Mouse (Mus musculus): ENCODE data around the gene Fchsd2. TPM values are rescaled to one million over a fixed set of nuclear protein-coding genes. Genes with fewer than 3 reads are reported as not detected.

The Fchsd2 gene
- total and polyA plus RNA-seq, 3 experiments = 8.2 to 25.1 (median 15.3) TPM

DNA sequence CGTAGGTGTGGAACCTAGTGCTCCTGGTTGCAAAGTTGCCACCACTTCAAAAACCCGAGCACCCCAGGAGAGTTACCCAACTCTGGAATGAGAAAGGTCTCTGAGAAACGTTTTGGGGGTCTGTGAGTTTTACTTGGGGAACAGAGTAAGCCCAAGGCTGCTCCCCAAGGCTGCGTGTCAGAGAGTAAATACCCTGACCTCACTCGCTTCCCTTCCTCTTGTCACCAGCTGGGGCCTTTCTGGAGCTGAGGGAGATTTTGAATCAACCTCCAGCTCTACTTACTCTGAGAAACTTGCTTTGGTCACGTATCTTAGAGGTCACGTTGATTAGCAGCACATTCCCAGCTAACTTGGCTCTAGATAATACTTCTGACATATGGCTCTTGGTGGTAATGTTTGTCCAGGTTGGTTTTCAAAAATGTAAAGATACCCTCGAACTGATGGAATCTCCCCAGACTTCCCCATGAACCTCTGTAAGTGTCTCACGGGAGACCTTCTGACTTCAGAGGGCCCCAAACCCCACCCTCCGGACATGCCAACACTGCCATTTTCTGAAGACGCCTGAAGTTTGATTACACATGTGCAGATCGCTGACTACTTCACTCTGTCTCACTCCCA lies 20.4 kb upstream of the Fchsd2 start:
- DNase-seq = no peak

DNA sequence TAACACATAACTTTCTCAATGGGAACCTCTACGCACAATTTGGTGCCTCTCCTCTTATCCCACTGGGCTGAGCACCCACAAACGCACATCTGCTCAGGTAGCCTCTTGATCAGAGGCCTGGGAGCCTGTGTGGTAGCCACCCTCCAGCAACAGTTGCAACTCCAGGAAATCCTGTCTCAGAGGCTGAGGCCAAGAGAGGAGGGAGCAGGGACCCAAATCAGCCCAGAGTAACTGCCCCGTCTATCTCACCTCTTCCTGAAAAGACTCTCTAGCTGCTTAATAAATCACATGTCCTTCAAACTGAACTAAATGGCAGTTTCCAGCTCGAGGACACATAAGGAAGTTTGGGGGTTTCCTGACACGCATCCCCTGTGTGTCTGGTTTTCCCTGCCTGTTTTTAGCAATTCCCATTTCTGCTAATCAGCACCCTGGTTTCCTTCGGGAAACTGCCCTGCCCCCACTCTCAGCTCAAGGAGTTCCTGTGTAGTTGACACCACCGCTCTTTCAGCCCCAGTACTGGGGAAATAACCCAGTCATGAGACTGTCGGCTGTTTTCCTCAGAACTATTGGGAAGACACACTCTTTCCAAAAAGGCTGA lies 18.4 kb upstream of the Fchsd2 start:
- peak; percentile 39 for DNase-seq

DNA sequence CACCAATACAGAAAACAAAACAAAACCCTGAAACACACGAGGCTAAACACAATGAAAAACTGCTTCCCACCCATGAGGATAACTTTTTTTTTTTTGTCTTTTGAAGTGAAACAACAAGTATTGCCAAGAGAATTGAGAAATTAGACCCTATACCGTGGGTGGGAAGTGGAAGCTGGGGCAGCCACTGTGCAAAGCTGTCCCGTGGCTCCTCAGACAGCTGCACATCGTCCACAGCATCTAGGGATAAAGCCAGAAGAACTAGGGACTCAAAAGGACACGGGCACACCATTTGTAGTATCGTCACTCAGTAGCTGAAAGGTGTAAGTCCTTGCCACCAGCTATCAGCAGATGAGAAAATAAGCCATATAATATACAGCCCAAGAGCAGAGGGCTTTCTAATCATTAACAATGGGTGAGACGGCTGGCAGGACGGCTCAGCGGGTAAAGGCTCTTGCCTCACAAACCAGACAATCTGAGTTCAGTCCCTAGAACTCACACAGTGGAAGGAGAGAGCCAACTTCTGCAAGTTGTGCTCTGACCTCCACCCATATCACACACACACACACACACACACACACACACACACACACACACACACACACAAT lies 9.0 kb upstream of the Fchsd2 start:
- no peak for DNase-seq

DNA sequence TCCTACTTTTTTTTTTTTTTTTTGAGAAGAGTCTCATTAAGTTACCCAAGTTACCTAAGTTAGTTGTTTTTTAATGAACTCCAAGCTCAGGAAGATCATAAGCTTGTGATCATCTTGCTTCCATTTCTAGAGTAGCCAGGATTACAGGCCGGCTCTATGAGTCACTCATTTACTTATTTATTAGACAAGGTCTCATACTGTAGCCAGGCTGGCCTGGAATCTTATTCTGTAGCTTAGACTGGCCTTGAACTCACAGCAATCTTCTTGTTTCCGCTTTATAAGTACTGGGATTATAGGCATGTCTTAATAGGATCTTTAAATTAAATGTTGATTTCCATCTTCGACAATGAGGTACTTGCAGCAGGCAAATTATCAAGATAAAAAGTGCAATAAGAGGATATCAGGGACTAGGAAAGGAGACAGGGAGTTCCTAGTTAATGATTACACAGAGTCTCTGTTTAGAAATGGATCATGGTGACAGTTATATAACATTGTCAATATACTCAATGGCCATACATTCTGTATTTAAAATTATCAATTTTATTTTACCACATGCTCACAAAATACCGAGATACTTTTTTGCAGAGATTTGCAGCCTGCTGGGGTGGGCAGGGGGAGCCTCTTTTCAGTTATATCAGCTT lies 7.7 kb upstream of the Fchsd2 start:
- DNase-seq = no peak

DNA sequence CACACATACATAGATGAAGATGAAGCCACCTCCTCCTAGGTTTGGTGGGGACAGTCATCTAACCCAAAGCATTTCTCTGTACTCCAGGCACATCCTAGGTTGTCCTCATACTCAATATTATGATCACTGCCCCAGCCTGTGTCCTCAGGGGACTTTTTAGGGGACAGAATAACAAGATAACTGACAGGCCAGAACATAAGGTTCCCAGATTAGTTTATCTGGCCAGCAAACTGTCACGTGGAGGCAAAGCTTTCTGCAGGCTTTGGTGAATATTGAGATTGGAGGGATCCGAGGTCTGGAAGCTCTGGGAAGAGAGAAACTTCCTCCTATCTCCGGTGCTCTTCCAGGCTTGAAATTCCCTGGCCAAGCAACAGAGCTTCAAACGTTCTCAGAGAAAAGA lies 6.9 kb upstream of the Fchsd2 start:
- DNase-seq = no peak

DNA sequence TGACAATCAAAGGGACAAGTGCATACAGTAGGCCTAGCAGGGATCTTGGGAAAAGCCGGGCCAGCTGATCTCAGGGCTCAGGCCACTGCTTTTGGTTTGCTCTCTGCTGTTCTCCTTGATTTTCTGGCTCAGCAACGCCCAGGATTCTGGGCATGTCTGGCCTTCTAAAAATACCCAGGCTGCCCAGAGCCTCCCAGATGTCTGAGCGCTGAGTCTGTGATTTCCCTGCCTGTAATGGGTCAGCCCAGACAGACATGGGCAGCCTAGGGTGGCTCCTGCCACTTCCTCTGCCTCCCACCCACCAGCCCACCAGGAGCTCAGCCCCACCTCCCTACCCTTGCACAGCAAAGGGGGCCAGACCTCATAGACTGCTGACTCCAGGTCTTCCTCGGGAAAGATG lies 4.0 kb upstream of the Fchsd2 start:
- DNase-seq = peak; percentile 32

DNA sequence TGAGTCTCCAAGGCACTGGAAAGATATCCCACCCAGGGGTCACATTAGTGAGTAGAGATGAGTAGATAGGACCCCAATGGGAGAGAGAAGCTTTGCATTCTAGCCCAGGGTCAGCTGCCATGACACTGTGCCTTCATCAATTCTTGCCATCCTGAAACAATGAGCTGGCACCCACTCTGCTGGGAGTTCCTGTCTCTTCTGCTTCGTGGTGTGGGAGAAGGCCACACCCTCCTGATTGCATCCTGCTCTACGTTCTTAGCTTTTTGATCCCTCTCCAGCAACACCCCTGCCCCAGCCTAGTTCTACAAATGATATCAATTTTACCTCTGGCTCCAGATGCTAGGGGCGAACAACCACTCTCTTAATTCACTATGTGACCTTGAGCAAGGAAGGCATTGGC lies 3.4 kb upstream of the Fchsd2 start:
- DNase-seq = no peak

DNA sequence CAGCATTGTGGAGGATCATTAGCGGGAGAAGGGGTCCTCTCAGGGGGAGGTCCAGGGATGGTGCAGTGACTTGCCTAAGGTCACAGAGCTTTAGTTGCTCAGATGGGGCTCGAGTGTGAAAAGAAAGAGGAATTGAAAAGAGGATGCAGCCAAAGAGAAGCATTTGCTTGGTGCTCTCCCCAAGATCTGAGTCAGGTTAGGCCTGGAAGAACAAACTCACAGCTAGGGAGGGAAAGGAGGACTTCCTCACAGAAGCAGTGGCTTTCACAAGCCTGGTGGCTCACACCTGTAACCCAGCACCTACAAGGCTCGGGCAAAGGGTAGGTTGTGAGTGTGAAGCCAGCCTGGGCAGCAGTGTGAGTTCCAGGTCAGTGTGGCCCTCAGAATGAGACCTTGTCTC lies 568 bp downstream of the Fchsd2 start:
- DNase-seq = no peak

DNA sequence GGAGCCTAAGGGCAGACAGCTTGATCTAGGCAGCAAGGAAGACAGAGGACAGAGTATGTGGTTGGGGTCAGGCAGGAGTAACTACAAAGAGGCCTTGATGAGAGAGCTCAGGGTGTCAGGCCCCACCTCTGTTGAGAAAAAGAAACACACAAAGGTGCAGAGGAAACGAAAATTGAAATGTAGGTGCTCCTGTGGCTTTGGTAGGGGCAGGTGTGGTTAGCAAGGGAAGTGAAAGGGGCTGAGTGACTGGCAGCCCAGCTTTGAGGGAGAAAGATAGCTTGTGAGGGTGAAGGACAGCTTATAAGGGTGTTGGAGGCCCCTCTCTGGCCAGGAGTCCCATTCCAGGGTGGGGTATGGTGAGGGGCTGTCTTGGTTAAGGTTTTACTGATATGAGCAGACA lies 2.1 kb downstream of the Fchsd2 start:
- DNase-seq = no peak

DNA sequence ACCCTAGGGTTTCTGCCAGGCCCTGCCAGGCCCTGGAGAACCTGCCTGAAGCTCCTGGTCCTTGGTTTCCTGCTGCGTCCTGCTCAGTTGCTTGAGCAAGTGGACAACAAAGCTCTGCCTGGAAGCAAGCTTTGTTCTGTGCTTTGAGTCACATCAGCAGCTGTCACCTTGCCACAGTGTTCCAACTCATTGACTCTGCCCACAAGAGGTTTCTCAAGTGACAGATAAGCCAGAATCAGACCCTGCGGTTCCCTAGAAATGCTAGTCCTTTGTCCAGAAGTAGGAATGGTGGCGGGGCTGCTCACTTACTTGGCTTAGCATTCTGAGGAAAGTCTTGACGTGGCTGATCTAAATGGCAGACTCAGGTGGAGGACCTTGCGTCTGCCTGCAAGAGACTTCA lies 2.9 kb downstream of the Fchsd2 start:
- DNase-seq = no peak

DNA sequence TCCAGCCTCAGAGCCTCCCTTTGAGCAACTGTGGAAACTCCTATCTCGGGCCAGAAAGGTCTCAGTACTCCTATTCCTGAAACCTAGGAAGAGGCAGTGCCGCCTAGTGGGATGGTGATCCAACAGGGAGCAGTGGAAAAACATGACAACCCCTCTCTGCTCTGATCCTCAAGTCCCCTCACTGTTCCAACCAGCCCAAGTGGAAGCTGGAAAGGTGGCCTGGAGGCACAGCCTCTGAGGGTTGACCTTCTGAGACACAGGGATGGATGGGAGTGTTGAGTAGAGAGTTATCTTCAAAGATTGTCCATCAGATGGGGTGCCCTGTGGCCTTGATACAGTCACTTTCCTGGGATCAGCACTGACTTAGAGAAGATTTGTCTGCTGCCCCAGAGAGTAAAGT lies 3.9 kb downstream of the Fchsd2 start:
- no peak for DNase-seq

DNA sequence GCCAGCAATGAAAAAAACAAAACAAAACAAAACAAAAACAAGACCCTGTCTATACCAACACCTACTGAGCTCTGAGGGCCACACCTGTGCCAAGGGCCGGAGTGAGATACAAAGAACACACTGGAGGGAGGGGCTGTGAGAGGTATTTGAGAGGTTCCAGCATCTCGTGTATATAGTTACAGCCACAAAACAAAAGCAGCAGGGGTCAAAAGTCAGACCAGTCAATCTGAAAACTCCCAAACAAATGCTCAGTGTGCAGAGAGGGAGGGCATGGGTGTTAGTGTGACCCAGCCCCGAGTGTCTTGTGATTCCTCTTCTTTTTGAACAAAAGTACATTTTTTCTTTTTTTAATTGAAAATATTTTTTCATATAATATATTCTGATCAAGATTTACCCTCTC lies 4.4 kb downstream of the Fchsd2 start:
- DNase-seq = no peak

DNA sequence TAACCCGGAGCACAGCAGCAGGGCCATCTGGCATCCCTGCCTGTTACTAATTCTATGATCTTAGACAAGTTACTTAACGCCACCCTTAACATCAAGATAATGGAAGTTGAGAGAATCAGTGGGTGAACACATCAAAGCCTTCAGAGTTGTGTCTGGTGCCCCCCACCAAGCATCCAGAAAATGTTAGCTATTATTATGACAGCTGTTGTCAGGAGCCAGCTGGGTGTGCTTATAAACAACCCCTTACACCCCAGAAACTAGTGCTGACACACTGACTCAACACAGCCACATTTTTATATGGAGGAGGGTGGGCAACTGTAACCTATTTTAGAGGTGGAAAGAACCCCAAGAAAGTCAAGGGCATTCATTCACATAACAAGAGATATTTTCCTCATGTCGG lies 7.3 kb downstream of the Fchsd2 start:
- no peak for DNase-seq

DNA sequence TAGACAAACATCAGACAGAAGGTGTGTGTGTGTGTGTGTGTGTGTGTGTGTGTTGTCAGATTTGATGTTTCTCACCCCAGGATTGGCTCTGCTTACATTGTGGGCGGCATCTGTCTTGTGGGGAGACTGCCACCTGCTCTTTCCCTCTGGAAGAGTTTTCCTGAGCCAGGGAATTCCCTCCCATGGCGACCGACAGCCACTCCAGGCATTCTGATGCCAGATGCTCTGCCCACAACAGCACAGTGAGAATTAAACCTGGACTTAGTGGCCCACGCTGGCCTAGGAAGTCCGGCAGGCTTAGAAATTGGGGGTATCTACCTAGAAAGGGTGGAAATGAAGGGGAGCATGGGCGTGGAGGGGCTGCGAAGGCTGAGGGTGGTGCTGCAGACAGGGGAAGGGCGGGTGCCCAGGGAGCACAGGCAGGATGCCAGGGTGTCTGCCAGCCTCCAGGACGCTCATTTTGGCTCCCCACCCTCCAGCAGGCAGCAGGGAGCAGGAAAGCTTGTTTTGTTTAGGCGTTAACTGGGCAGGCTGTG lies 8.6 kb downstream of the Fchsd2 start:
- DNase-seq = no peak

DNA sequence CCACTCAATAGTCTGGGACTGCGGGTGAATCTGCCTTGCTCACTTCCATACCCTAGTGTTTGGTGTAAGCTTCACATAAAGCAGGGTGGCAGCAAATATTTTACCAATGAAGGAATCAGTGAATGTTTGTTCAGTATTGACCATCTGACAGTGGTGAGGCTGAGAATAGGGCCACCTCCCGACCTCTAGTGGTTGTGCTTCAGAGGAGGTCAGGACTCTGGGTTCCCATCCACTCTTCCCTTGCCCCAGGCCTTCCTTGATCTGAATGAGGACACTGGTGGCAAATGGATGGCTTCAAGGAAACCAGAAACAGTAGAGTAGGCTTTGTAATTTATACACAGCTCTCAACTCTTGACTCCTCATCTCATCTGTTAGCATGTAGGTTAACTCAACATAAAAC lies 14.0 kb downstream of the Fchsd2 start:
- no peak for DNase-seq

DNA sequence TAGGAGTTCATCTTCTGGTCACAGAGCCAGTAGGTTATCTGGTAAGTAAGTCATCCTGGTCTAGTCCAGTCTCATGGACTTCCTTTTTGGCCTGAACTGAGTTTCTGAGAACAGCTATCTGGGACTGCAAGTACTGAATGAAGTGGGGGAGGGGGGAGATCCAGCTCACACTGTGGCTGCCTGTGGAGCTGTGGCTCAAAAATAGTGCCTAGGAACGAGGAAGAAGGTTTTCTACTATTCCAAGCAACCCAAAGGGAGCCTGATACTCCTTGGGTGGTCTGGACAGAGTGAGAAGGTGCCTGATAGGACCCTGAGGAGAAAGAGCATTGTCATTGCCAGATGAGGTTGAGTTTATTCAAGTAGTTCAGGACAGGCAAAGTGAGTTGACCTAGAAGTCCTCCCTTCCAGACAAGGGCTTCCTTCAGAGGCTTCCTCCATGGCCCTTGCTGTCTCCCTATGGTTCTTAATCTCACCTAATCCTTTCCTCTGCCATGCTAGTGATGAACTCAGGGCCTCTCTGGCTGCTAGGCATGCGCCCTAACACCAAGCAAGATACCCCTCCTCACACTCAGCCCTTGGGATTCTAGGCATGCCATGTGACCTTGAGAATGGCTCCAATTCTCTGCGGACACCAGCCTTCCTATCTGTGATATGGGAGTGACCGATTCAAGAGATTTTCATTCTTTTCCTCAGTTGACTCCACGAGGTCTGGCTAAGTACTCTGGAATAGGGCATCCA lies 14.6 kb downstream of the Fchsd2 start:
- no peak for DNase-seq

DNA sequence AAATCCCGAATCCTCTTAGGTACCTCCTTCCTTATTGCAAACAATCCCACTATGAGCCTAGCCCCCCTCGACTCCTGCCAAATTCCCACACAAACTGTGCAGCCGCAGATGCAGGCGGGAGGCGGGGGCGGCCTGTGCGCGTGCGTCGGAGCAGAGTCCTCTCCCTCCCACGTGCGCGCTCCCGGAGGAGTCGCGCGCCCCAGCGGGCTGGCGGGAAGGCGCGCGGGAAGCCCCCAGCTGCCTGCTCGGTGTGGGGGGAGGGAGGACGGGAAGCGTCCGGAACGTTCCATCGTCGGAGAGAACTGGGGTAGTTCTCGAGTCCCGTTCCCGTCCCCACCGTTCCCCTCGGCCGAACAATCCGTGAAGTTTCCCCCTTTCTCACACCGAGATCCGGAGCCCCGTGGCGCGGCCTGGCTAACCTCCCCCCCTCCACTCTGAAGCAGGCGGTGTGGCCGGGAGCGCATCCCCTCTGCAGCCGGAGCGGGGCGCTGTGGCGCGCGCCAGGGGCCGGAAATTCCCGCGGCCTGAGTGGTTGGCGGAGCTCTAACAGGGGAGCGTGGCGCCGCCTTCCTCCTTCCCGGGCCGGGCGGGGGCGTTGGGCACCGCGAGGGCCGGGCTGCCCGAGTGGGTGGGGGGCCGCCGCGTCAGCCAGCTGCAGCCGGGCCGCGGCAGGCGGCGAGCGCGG lies 15.4 kb downstream of the Fchsd2 start:
- peak; percentile 99 for DNase-seq

DNA sequence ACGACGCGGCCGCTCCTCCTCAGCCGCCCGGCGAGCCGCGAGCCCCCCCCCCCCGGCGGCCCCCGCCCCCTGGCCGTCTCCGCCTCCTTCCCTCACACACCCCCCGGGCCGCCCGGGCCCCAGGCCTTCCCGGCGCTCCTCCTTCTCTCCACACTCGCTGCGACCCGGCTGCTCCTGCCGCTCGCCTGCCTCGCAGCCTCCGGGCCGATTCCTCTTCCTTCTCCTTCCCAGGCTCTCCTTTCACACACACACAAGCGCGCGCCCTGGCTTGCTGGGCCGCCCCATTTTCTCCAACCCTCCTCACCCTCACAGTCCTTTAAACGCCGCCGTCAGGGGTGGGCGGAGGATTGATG lies 16.0 kb downstream of the Fchsd2 start:
- DNase-seq = no peak

DNA sequence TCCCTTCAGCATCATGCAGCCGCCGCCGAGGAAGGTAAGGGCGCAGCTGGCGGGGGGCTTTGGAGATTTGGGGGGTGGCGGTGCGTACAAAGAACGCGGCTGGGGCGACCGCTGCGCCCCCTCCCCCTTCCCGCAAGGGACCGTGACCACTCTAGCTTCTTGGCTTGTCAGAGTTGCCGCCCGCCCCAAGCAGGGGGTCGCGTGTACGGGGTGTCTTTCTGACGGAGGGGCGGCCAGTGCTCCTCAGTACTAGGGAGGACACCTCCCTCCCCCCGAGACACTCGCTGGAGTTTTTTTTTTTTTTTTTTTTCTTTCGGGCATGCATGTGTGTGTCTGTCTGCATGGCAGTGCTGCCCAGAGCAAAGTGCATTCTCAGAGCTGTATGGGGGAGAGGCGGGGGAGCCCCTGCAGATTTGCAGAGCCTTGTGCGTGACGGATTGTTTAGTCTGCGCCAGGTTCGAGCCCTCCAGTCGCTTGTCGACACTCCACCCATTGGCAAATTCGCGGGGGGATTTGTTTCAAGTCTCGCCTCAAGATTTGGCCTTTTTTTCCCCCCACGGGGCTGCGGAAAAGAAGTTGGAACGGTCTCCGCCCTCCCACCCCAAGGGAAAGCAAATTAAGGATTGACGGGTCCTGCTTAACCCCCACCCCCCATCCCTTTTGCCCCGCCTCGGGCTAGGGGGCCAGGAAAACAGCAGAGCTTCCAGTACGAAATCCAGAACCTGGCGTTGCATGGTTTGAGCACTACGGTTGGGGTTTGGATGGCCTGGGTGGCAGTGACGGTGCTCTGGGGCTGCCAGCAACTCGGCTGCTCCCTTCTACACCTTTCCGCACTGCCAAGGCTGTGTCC lies 16.6 kb downstream of the Fchsd2 start:
- DNase-seq = no peak

DNA sequence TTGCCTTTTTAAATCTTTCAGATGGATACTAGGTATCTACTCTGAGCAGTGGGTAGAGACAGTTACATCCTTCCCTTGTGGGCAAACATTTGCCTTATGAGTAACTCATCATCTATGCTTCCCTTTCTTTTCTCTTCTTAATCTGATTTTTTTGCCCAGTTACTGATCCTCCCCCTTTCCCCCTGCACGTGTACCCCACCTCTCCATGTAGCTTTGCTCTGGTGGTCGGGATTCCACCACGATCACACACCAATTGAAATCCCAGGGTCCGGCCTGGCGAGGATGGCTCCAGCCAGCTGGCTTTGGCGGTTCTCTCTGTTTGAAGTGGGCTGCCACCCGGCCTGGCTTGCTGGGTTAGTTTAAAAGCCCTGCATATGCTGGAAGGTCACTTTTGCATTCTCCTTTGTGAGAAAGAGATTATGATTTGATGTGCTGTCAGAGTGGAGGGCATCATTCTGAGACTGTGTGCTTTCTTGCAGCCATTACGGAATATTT lies 17.2 kb downstream of the Fchsd2 start:
- peak; percentile 32 for DNase-seq

DNA sequence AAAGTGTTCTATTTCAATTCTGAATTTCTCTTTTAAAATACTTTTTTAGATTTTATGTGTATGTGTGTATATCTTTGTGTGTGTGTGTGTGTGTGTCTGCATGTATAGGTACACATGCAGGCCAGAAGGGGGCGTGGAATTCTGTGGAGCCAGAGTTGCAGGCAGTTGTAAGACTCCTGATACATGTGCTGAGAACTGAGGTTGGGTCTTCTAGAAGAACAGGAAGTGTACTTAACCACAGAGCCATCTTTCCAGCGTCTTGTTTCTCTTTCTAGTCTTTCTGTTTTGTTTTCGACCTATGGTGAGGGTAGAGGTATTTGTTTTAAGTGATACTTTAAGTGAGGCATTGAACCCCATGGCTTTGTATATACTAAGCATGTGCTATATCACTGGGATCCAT lies 20.7 kb downstream of the Fchsd2 start:
- DNase-seq = no peak

Data from adrenal gland, adult 2 months (tissue).